Comparison of ENCODE assay signal across 7 mouse cellular contexts in the genomic region with DNA sequence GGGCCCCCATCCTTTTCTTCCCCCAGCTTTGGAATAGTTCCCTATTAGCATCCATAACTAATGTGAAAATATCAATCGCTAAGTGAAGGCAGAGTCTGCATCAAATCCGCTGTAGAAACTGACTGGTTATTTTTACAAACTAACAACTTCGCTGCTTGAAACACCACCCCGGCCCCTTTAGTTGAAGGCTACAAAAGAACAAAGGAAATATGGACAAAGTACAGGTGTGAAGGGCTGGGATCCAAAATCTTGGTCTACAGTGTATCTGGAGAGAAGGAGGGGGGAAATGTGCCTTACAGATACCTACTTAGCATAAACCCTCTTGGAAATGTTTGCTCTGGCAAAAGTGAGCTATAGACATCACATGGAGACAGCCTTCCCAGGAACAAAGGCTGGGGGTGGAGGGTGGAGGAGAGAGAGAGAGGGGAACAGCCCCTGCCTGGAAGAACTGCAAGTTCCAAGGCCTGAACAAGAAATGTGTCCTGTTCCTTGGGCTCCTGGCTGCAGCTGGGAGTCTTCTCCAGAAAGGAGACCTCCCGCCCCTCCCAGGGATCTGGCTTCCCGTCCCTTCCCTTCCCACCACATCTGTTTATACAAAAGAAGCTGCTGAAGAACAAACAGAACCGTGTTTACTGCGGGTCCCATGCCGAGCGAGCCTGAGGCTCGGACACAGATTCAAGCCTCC. TPM values are rescaled to one million over a fixed set of nuclear protein-coding genes. Genes with fewer than 3 reads are reported as not detected.
DNase-seq lines count a peak whose midpoint lies in the region; ATAC-seq and TF ChIP-seq lines count a peak whose summit lies in the region.

No protein-coding gene starts in this region.

- no peaks in the 10 kb centered on the region for H3K36me3 ChIP-seq in limb, embryonic 15.5 days
- no peaks in the 10 kb centered on the region for H3K36me3 ChIP-seq in small intestine, adult 2 months (ENCODE audit: control insufficient read depth, insufficient read depth, low read length)

- peak; percentile 25 for DNase-seq in right cerebral cortex, adult 18-20 months
- DNase-seq in right cerebral cortex, postnatal 25 days = no peak
- peak; percentile 47 for DNase-seq in gastrocnemius, postnatal 25 days
- DNase-seq in Muller cell, postnatal 12 days (ENCODE audit: inconsistent ontology term) = no peak
- no peak for DNase-seq in adrenal gland, postnatal 4 days (ENCODE audit: low spot score in 2 of 2)

- peak overlapping the region; percentile 93 for H3K27ac ChIP-seq in limb, embryonic 15.5 days
- H3K27ac ChIP-seq in small intestine, adult 2 months (ENCODE audit: insufficient read depth, low read depth, low read length) = 0 out of 2 replicates have a peak overlapping the region, but pooled peaks have one; percentile 42

- H3K9me3 ChIP-seq in limb, embryonic 15.5 days = no peaks in the 10 kb centered on the region

- 28% methylated on average over 11 of the region's 11 CpGs for WGBS in limb, embryonic 15.5 days
- 36% methylated on average over 11 of the region's 11 CpGs for WGBS in small intestine, adult 2 months

- H3K4me3 ChIP-seq in limb, embryonic 15.5 days = no peak overlapping the region
- no peak overlapping the region for H3K4me3 ChIP-seq in small intestine, adult 2 months (ENCODE audit: low read depth, low read length)

- no peak for TF ChIP-seq POLR2A in small intestine, adult 2 months (IDR thresholded peaks at IDR 0.05; ENCODE audit: low read depth, low read length)

- no peak for ATAC-seq in limb, embryonic 15.5 days (ENCODE audit: insufficient number of reproducible peaks, low FRiP score, low TSS enrichment, low read depth)

- no peak overlapping the region for H3K4me2 ChIP-seq in limb, embryonic 15.5 days

- no peak for TF ChIP-seq CTCF in small intestine, adult 2 months (IDR thresholded peaks at IDR 0.05; ENCODE audit: extremely low read depth, insufficient read length, insufficient replicate concordance, low read depth, low read length)

- H3K27me3 ChIP-seq in limb, embryonic 15.5 days = peaks cover 19% of the 10 kb centered on the region; the same call in 1 of the 2 replicates
- peaks cover 24% of the 10 kb centered on the region for H3K27me3 ChIP-seq in small intestine, adult 2 months (ENCODE audit: control insufficient read depth, insufficient read depth, low read length)

- peaks cover 41% of the 10 kb centered on the region for H3K4me1 ChIP-seq in limb, embryonic 15.5 days
- no peaks in the 10 kb centered on the region for H3K4me1 ChIP-seq in small intestine, adult 2 months (ENCODE audit: control insufficient read depth, insufficient read depth, insufficient read length, low read length)

- H3K9ac ChIP-seq in limb, embryonic 15.5 days = no peak overlapping the region

RNA-seq across cellular contexts. Expression of gene Aff3, which starts 35.7 kb away (rescaled TPM):
- total RNA-seq in gastrocnemius, postnatal 25 days (2021) = 1 to 10 TPM; 1.4 to 1.8 TPM
- polyA plus RNA-seq in limb, embryonic 15.5 days (2015; fragmentation: Nextera tagmentation; extraction: Ambion mirVana) = 10.1 and 12.0 TPM in 2 replicates
- polyA plus RNA-seq in small intestine, adult 2 months (2012; rRNA removed) = 1.2 and 1.5 TPM in 2 replicates
- 10 to 100 TPM; 15.3 to 16.4 TPM for total RNA-seq in adrenal gland, postnatal 4 days (2021)

Comparison
In these comparisons a context has a peak if more than half of its experiments do, and no peak if none do; other contexts are left out.
1. DNase-seq: peak in right cerebral cortex, adult 18-20 months (single experiment) and gastrocnemius, postnatal 25 days (single experiment); none in right cerebral cortex, postnatal 25 days (single experiment), Muller cell, postnatal 12 days (single experiment) and adrenal gland, postnatal 4 days (0 of 2).
2. RNA of gene Aff3, which starts 35.7 kb away (total RNA-seq): 15.3 to 16.4 TPM in adrenal gland, postnatal 4 days; 1.4 to 1.8 TPM in gastrocnemius, postnatal 25 days; every median in the first group is over 4 times any median in the second.